Mouse (Mus musculus) thymus, adult 2 months (tissue): ENCODE measurements around the gene Gm45234. TPM values are rescaled to one million over a fixed set of nuclear protein-coding genes. Genes with fewer than 3 reads are reported as not detected.
A peak's percentile ranks its signal among the peaks of the same experiment; 100 is the strongest.

Experiments
- DNase-seq: peaks from one replicate; pipeline ENCODE4 v3.0.0; 2021
- H3K27ac ChIP-seq: fragments of 200-500 bp; 2 replicates; pipeline ENCODE4 v1.5.1; 2012; ENCODE audit warnings: low read length, control low read depth; ENCODE audit not compliant: control insufficient read depth, insufficient read depth
- H3K27me3 ChIP-seq: fragments of 200-500 bp; 2 replicates; pipeline ENCODE4 v1.6.1; 2012; ENCODE audit warnings: mild to moderate bottlenecking, low read length, moderate library complexity, mixed read lengths; ENCODE audit not compliant: control insufficient read depth, insufficient read depth
- H3K36me3 ChIP-seq: fragments of 200-500 bp; 2 replicates; pipeline ENCODE4 v1.6.1; 2012; ENCODE audit warnings: mild to moderate bottlenecking, low read length, moderate library complexity; ENCODE audit not compliant: control insufficient read depth, insufficient read depth
- H3K4me1 ChIP-seq: fragments of 200-500 bp; replicated peaks from 2 replicates; pipeline ENCODE4 v1.6.1; 2012; ENCODE audit warnings: low read length; ENCODE audit not compliant: control insufficient read depth, insufficient read depth
- H3K4me3 ChIP-seq: fragments of 200-500 bp; 2 replicates; pipeline ENCODE4 v1.5.1; 2012; ENCODE audit warnings: mild to moderate bottlenecking, low read length, control low read depth, moderate library complexity; ENCODE audit not compliant: control insufficient read depth, insufficient read depth
- CTCF ChIP-seq: fragments of 200-500 bp; IDR thresholded peaks from 2 replicates; pipeline ENCODE4 v1.5.1; 2012; ENCODE audit warnings: mild to moderate bottlenecking, control low read depth, low read length, moderate library complexity, borderline replicate concordance; ENCODE audit not compliant: control insufficient read depth, poor library complexity, insufficient read depth; ENCODE audit errors: extremely low read depth
- POLR2A ChIP-seq: fragments of 200-500 bp; IDR thresholded peaks from 2 replicates; pipeline ENCODE4 v1.6.1; 2012; ENCODE audit warnings: mild to moderate bottlenecking, low read length, control low read depth, moderate library complexity; ENCODE audit not compliant: control insufficient read depth, poor library complexity, insufficient read depth; ENCODE audit errors: extremely low read depth
- WGBS: fragments of 180-500 bp; shearing (Covaris S2); methylation state at CpG from one replicate; pipeline ENCODE4 v1.1.7; 2018; 5-methylcytosine and 5-hydroxymethylcytosine counted together
- polyA plus RNA-seq: library from polyadenylated mRNA; depleted of rRNA; stranded (reverse); fragments of >200 nt; gene quantifications from 2 replicates; pipeline ENCODE4 v1.2.3, GENCODE M21; 2012

Gene Gm45234
- polyA plus RNA-seq, 1 experiment, result not detected

DNA sequence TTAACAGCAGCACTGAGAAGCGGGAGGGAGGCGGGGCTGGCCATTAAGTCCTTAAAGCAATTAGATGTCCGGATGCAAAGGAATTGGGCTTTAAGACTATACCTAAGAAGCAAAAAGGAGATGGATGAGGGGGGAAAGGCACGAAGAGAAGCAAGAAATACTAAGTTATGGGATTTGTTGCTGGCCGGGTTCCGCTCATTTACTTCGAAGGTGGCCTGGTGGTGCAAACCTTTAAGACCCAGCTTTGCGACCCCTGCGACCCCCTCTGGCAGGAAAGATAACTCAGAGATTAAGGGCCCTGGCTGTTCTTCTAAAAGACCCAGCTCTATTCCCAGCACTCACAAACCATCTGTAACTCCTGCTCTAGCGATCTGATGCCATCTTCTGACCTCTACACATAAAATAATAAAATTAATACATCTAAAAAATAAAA lies 24.2 kb upstream of the Gm45234 start:
- Histone ChIP-seq H3K27me3 (no peaks in the 10 kb centered on the region), H3K36me3 (no peaks in the 10 kb centered on the region), H3K4me1 (peaks cover 28% of the 10 kb centered on the region), H3K27ac (peak overlapping the region; percentile 67), H3K4me3 (peak overlapping the region; percentile 49)
- DNase-seq, result no peak
- TF ChIP-seq POLR2A, result no peak
- no peak for TF ChIP-seq CTCF
- 30% methylated on average over 10 of the region's 10 CpGs for WGBS

DNA sequence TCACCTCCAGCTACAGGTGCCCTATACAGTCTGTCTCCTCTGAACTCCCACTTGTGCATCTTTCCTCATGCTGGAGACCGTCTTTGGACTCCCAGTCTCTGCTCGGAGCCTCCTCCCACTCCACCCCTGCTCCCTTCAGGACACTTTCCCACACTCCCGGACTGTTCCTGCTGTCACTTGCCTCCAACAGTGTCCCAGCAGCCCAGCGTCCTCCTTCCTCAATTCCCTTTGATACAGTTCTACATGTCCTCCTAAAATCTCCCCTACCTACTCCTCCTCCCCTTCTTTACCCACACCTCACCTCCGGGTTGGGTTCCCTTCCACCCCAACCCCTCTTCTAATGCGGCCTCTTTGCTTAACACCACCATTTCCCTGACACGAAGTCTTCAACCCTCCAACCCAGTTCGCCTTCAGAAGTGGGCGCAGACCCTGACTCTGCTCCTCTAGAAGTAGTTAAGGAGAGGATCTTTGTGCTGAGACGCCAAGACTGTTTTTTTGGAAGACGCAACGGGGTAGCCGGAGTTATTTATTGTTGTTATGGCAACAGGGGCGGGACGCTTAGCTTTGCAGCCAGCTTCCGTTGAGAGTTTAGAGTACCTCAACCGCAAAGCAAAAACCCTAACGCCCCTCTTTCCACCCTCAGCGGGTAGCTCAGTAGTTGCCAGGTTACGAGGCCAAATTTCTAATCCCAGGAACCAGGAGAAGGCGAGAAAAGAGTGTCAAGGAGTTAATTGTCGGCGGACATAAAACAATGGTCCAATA lies 23.6 kb upstream of the Gm45234 start, which contains the start of gene Lrrc23:
TSS of gene Lrrc23 (minus strand) at position 506 of the 762 bp plus-strand sequence.
- 6% methylated on average over 23 of the region's 23 CpGs for WGBS
- peak within 1 kb of the TSS; percentile 67 for H3K27ac ChIP-seq
- peak; percentile 76 for DNase-seq
- H3K4me1 ChIP-seq, result peaks cover 28% of the 10 kb centered on the region
- peak within 1 kb of the TSS; percentile 49 for H3K4me3 ChIP-seq
- H3K27me3 ChIP-seq, result no peaks in the 10 kb centered on the region
- TF ChIP-seq POLR2A (no peak), CTCF (no peak)
- H3K36me3 ChIP-seq, result no peaks in the 10 kb centered on the region

DNA sequence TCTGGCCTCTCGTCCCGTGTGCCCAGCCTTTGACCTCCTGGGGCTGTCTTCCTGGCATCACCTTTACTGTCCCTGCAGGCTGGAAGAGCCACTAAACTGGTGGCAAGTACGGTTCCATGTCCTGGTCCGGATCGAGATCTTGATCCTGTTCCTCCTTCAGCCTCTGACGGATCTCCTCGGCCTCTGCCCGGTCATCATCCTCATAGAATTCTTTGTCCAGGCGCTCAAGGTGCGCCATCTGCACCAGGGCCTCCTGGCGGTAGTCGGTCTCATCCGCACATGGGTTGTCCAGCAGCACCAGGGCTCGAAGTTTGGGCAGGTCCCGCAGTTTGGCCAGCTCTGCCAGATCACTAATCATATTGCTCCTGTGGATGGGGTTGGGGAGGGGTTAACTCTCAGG lies 14.7 kb upstream of the Gm45234 start:
- no peaks in the 10 kb centered on the region for H3K27me3 ChIP-seq
- no peaks in the 10 kb centered on the region for H3K36me3 ChIP-seq
- no peak overlapping the region for H3K27ac ChIP-seq
- H3K4me3 ChIP-seq, result no peak overlapping the region
- WGBS, result 96% methylated on average over 15 of the region's 15 CpGs
- no peak for TF ChIP-seq CTCF
- no peak for TF ChIP-seq POLR2A
- H3K4me1 ChIP-seq, result peaks cover 20% of the 10 kb centered on the region
- no peak for DNase-seq

DNA sequence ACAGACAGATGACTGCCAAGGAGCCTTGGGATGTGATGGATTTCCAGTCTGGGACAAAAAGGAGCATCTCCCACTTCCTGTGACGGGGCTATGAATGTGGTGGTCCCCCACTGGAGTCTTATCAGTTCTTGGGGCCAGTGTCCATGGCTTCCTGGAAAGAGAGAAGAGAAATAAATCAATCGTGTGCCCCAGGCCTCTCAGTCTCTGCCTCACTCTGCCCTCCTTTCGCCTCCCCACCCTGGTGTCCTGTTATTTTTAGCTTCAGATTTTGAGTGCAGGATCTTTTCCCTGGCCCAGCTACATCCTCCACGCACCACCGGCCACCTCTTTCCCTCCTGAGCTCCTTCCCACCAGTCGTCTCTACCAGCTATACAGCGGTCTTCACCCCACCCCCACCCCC lies 14.2 kb upstream of the Gm45234 start:
- TF ChIP-seq CTCF (no peak), POLR2A (no peak)
- Histone ChIP-seq H3K36me3 (no peaks in the 10 kb centered on the region), H3K4me1 (peaks cover 20% of the 10 kb centered on the region), H3K27ac (no peak overlapping the region), H3K27me3 (no peaks in the 10 kb centered on the region), H3K4me3 (no peak overlapping the region)
- WGBS, result 79% methylated on average over 7 of the region's 7 CpGs
- DNase-seq, result no peak

DNA sequence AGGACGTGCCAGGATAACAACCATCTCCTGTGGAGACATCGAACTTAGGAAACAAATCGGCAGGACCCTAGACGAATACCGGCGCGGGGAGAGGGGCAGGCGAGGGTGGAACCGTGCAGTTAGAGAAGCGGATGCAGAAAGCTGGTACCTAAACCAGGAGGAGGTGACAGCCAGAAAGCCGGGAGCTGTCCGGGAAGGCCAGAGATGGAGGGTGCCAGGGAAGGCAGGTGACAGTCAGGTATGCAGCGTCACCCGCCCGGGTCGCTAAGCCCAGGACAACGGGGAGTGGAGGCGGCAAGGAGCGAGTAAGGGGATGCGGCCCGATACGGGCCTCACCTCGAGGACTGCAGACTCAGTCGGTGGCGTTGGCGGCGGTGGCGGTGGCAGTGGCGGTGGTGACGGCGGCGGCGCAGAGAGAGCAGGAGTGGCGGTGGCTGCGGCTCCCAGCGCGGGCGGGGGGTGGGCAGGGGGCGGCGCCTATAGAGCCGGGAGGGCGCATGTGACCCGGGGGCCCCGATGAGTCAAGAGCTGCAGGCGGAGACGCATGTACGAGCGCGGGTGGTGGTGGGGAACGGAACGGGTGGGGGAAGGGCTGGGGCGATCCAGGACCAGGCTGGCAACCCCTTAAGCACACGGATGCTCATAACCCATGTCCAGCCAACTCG lies 13.4 kb upstream of the Gm45234 start, which contains the start of gene Eno2:
TSS of gene Eno2 (minus strand) at position 573 of the 665 bp plus-strand sequence.
- no peak within 1 kb of the TSS for H3K27ac ChIP-seq
- H3K4me3 ChIP-seq, result peak within 1 kb of the TSS; percentile 45
- peaks cover 20% of the 10 kb centered on the region for H3K4me1 ChIP-seq
- 1% methylated on average over 54 of the region's 54 CpGs for WGBS
- no peaks in the 10 kb centered on the region for H3K36me3 ChIP-seq
- no peaks in the 10 kb centered on the region for H3K27me3 ChIP-seq
- peak; percentile 59 for DNase-seq
- TF ChIP-seq CTCF (0 out of 2 replicates have a peak, but pooled peaks have one; percentile 10), POLR2A (no peak)

DNA sequence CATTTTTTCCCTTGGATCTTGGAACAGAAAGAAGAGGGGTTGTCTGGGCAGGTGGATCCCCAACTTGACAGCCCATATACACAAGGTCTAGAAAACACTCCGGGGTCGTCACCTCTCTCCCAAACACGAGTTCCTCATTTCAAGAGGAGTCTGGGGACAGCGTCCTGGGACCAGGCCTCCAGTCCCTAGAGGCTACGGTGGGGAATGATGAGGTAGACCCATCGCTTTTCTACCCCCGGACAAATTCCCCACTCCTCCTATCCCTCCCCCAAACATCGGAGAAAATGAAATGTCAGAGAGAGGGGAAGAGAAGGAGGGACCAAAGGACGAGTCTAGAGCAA lies 12.9 kb upstream of the Gm45234 start:
- DNase-seq, result no peak
- 7% methylated on average over 9 of the region's 9 CpGs for WGBS
- no peak for TF ChIP-seq CTCF
- Histone ChIP-seq H3K4me3 (peak overlapping the region; percentile 45), H3K36me3 (no peaks in the 10 kb centered on the region), H3K4me1 (peaks cover 20% of the 10 kb centered on the region), H3K27me3 (no peaks in the 10 kb centered on the region), H3K27ac (no peak overlapping the region)
